Mouse (Mus musculus): ENCODE results near the gene Vmp1. TPM values are rescaled to one million over a fixed set of nuclear protein-coding genes. Genes with fewer than 3 reads are reported as not detected.

The Vmp1 gene
- polyA plus RNA-seq, 1 experiment, result 525 TPM

DNA sequence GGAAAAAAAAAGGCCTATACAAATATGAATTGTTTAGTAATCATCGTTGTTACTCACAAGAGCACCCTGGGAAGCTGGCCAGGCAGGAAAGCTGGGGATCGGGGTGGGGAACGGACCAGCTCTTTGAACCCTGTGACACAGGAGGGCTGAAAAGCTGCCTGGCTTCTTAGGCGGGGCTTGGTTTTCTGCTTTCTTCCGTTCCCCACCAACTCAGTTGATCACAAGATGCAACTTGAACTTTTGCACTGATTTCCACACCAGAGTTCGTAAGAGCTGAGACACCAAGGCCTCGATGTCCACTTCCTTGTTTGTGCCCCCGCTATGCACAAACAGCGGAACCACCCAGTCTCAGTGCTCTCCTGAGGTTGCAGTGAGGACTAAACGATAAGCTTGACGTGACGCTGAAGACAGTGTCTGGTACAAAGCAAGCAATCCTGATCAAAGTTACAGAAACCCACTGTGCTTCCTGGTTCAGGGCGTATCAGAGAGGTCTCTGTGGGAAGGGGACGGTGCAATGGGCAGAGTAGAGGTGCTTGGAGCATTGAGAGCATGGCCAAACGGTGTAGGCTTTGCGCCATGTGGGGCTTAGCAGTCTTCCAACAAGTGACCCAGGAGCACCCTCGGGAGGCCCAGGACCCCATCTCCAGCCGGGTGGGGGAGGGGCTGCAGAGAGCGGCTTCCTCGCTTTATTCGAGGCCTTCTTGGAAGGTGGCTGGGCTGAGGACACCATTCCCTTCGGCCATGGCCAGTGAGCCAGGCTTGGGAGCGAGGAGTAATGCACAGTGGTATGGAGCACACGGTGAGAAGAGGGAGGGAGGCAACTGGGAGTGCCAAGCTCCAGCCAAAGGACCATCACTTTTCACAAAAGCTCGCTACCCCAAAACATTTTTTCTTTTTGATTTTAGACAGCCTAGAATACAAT lies 104.6 kb downstream of the Vmp1 start:
- Histone ChIP-seq H3K4me1 (ENCODE audit: control insufficient read depth, insufficient read depth, low read length) (peaks cover 20% of the 10 kb centered on the region), H3K27ac (ENCODE audit: insufficient read depth, low read length) (peak overlapping the region; percentile 100), H3K4me3 (ENCODE audit: insufficient read depth, low read length) (no peak overlapping the region)
- TF ChIP-seq CTCF (IDR thresholded peaks at IDR 0.05; ENCODE audit: borderline replicate concordance, insufficient read depth, low read length) (no peak), POLR2A (IDR thresholded peaks at IDR 0.05; ENCODE audit: low read depth, low read length) (peak; percentile 79)

DNA sequence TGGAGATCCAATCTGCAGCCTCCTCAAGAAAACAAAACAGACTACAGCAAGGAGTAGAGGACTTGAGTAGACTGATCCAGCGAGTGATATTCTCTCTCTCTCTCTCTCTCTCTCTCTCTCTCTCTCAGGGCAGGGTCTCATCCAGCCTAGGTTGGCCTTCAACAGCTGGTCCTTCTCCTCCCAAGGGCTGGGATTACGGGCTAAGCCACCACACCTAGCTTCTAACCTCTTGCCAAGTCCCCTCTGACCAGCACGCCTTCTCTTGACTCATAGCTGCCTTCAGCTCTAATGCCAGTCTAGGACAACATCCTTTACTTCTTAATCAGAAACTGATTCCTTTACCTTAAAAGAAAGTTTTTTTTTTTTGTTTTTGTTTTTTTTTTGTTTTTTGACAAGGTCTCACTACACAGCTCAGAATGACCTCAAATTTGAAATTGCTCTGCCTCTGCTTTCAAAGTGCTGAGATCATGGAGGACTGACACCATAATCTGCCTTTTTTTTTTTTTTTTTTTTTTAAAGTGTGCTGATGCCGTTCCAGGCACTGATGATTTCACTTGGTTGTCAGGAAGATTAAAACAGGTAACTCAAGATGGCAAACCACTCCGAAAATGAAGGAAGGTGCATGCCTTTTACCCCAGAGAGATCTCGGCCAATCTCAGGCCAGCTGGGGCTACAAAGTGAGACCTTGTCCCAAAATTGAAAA lies 105.4 kb downstream of the Vmp1 start:
- H3K4me1 ChIP-seq (ENCODE audit: control insufficient read depth, insufficient read depth, low read length), result peaks cover 20% of the 10 kb centered on the region
- TF ChIP-seq POLR2A (IDR thresholded peaks at IDR 0.05; ENCODE audit: low read depth, low read length), result peak; percentile 52
- TF ChIP-seq CTCF (IDR thresholded peaks at IDR 0.05; ENCODE audit: borderline replicate concordance, insufficient read depth, low read length), result no peak
- no peak overlapping the region for H3K4me3 ChIP-seq (ENCODE audit: insufficient read depth, low read length)
- H3K27ac ChIP-seq (ENCODE audit: insufficient read depth, low read length), result peak overlapping the region; percentile 100

GRCm38 (mm10) chr11:86577231-86577630 lies 106.4 kb downstream of the Vmp1 start:
- no peak overlapping the region for H3K4me3 ChIP-seq (ENCODE audit: insufficient read depth, low read length)
- H3K4me1 ChIP-seq (ENCODE audit: control insufficient read depth, insufficient read depth, low read length), result peaks cover 20% of the 10 kb centered on the region
- TF ChIP-seq POLR2A (IDR thresholded peaks at IDR 0.05; ENCODE audit: low read depth, low read length), result no peak; the same call in none of the 2 replicates
- TF ChIP-seq CTCF (IDR thresholded peaks at IDR 0.05; ENCODE audit: borderline replicate concordance, insufficient read depth, low read length), result no peak
- H3K27ac ChIP-seq (ENCODE audit: insufficient read depth, low read length), result peak overlapping the region; percentile 100

DNA sequence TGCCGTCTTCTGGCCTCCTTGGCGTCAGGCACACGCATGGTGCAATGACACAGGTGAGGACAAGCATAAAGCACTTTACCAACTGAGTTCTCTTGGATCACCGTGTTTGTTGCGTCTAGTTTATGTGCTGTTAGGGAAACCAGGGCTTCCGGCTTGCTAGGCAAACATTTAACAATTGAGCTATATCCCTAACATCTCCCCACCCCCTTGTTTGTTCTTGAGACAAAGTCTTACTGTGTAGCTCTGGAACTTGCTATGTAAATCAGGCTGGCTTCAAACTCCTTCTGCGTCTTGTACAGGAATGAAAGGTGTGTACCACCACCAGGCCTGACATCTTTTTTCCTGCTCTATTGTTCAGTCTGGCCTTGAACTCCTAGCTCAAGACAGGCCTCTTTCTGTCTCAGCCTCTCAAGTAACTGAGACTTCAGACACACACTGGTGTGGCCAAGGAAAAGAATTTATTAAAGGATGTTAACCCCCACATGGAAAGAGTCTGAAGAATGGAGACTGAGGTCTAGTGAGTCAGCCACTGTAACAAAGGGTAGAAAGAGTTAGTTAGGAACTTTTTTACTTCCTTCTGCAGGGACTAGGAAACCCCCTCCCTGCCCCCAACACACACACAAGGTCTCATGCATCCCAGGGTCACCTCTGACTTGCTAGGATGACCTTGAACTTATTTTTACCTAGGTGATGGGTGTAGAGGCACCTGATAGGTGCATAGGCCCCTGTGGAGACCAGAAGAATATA lies 107.8 kb downstream of the Vmp1 start:
- peaks cover 24% of the 10 kb centered on the region for H3K4me1 ChIP-seq (ENCODE audit: control insufficient read depth, insufficient read depth, low read length)
- TF ChIP-seq POLR2A (IDR thresholded peaks at IDR 0.05; ENCODE audit: low read depth, low read length), result peak; percentile 2; the same call in 1 of the 2 replicates
- TF ChIP-seq CTCF (IDR thresholded peaks at IDR 0.05; ENCODE audit: borderline replicate concordance, insufficient read depth, low read length), result no peak
- H3K27ac ChIP-seq (ENCODE audit: insufficient read depth, low read length), result peak overlapping the region; percentile 100
- no peak overlapping the region for H3K4me3 ChIP-seq (ENCODE audit: insufficient read depth, low read length)

- no peak overlapping the region for H3K4me3 ChIP-seq (ENCODE audit: insufficient read depth, low read length)
- TF ChIP-seq CTCF (IDR thresholded peaks at IDR 0.05; ENCODE audit: borderline replicate concordance, insufficient read depth, low read length) (no peak), POLR2A (IDR thresholded peaks at IDR 0.05; ENCODE audit: low read depth, low read length) (no peak)
- H3K4me1 ChIP-seq (ENCODE audit: control insufficient read depth, insufficient read depth, low read length), result peaks cover 30% of the 10 kb centered on the region
Measured at GRCm38 (mm10) chr11:86574408-86574807, 109.2 kb downstream of the Vmp1 start.

GRCm38 (mm10) chr11:86573646-86574231 lies 109.9 kb downstream of the Vmp1 start:
- peak overlapping the region; percentile 5 for H3K27ac ChIP-seq (ENCODE audit: insufficient read depth, low read length)
- TF ChIP-seq POLR2A (IDR thresholded peaks at IDR 0.05; ENCODE audit: low read depth, low read length) (no peak), CTCF (IDR thresholded peaks at IDR 0.05; ENCODE audit: borderline replicate concordance, insufficient read depth, low read length) (no peak)
- H3K4me1 ChIP-seq (ENCODE audit: control insufficient read depth, insufficient read depth, low read length), result peaks cover 27% of the 10 kb centered on the region
- H3K4me3 ChIP-seq (ENCODE audit: insufficient read depth, low read length), result no peak overlapping the region

More at GRCm38 (mm10) chr11:86574408-86574807, 109.2 kb downstream of the Vmp1 start:
- H3K27ac ChIP-seq (ENCODE audit: insufficient read depth, low read length), result peak overlapping the region; percentile 5; the same call in 1 of the 2 replicates

DNA sequence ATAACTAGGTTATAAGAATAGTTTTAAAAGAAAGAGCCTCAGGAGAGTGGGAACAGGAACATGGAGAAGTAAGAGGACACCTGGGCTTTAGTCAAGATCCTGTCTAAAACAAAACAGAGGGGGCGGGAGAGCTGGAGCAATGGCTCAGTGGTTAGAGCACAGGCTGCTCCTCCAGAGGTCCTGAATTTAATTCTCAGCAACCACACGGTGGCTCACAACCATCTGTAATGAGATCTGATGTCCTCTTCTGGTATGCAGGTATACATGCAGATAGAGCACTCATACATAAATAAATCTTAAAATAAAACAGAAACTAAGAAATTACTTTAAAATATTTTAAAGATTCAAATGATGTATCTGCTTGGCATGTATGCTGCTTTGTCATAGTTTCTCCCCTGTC lies 111.0 kb downstream of the Vmp1 start:
- H3K4me3 ChIP-seq (ENCODE audit: insufficient read depth, low read length), result no peak overlapping the region
- H3K4me1 ChIP-seq (ENCODE audit: control insufficient read depth, insufficient read depth, low read length), result peaks cover 29% of the 10 kb centered on the region
- TF ChIP-seq CTCF (IDR thresholded peaks at IDR 0.05; ENCODE audit: borderline replicate concordance, insufficient read depth, low read length), result no peak
- TF ChIP-seq POLR2A (IDR thresholded peaks at IDR 0.05; ENCODE audit: low read depth, low read length), result no peak
- H3K27ac ChIP-seq (ENCODE audit: insufficient read depth, low read length), result peak overlapping the region; percentile 100

DNA sequence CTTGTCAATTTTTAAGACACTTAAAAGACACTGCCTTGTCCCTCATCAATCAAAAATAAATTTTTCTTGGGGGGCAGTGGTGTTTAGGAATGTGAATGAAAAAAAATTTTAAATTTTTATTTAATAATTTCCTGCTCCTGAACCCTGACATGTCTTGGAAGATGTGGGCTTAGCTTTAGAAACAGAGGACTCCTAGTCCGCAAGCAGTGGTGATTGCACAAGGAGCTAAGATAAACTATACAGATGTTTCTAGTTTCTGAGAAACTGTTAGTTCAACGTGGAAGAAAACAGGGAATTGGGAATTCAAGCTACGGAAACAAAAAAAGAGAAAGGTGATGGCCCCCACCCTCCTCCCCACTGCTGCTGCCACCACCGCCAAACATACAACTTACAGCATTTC lies 111.8 kb downstream of the Vmp1 start:
- peak overlapping the region; percentile 100 for H3K27ac ChIP-seq (ENCODE audit: insufficient read depth, low read length)
- TF ChIP-seq CTCF (IDR thresholded peaks at IDR 0.05; ENCODE audit: borderline replicate concordance, insufficient read depth, low read length) (no peak), POLR2A (IDR thresholded peaks at IDR 0.05; ENCODE audit: low read depth, low read length) (no peak)
- H3K4me3 ChIP-seq (ENCODE audit: insufficient read depth, low read length), result no peak overlapping the region
- peaks cover 27% of the 10 kb centered on the region for H3K4me1 ChIP-seq (ENCODE audit: control insufficient read depth, insufficient read depth, low read length)
